Mouse (Mus musculus) B cell, adult (primary cell): ENCODE data around the gene Zcchc10. TPM values are rescaled to one million over a fixed set of nuclear protein-coding genes. Genes with fewer than 3 reads are reported as not detected.

Experiments used
- total RNA-seq: library from RNA; stranded (reverse); gene quantifications from 4 replicates; pipeline ENCODE4 v1.2.4, GENCODE M21; 2023; ENCODE audit not compliant: inconsistent age

Gene Zcchc10
- total RNA-seq: 15.6 to 20.7 TPM (median 16.7 TPM) in 4 replicates

GRCm38 (mm10) chr11:53324512-53324968 lies at the start of gene Zcchc10:
Zcchc10 (plus strand) TSS chr11:53324679.

GRCm38 (mm10) chr11:53300330-53301166 lies 23.9 kb upstream of the Zcchc10 start, which contains the start of gene Hspa4:
Hspa4 (minus strand) TSS chr11:53300457.

GRCm38 (mm10) chr11:53350291-53351223 lies 26.1 kb downstream of the Zcchc10 start, which contains the start of gene Aff4:
Aff4 (plus strand) TSS chr11:53350833.

Other genes starting within 250 kb of the Zcchc10 start
- 107 to 132 TPM (median 116 TPM) in 4 replicates for gene Hspa4, start 24.2 kb upstream of the Zcchc10 start, total RNA-seq
- 278 to 365 TPM (median 344 TPM) in 4 replicates for gene Aff4, start 26.2 kb downstream of the Zcchc10 start, total RNA-seq
- gene Leap2, start 98.5 kb downstream of the Zcchc10 start, total RNA-seq: not detected in 4 replicates
- 138 to 153 TPM (median 150 TPM) in 4 replicates for gene Uqcrq, start 106.2 kb downstream of the Zcchc10 start, total RNA-seq
- gene Gdf9, start 106.3 kb downstream of the Zcchc10 start, total RNA-seq: 0.39 to 0.94 TPM (median 0.77 TPM) in 4 replicates
- not detected in 4 replicates for gene Gm10447, start 132.4 kb downstream of the Zcchc10 start, total RNA-seq
- gene Shroom1, start 132.5 kb downstream of the Zcchc10 start, total RNA-seq: not detected in 4 replicates
- not detected in 4 replicates for gene Gm9837, start 145.8 kb downstream of the Zcchc10 start, total RNA-seq
- gene Gm9945, start 155.5 kb downstream of the Zcchc10 start, total RNA-seq: not detected in 4 replicates
- not detected in 4 replicates for gene Sowaha, start 155.6 kb downstream of the Zcchc10 start, total RNA-seq
- gene Sept8, start 194.6 kb downstream of the Zcchc10 start, total RNA-seq: 0.22 to 0.54 TPM in 2 of 4 replicates, not detected in the others
- gene Kif3a, start 242.7 kb downstream of the Zcchc10 start, total RNA-seq: 3.0 to 8.7 TPM (median 6.1 TPM) in 4 replicates